Mouse (Mus musculus): Measurements from ENCODE around the gene Card9.
"Not testable (repeated sequence)": the region's sequence is repeated elsewhere in the genome, so short reads cannot be mapped to it uniquely, and the experiment has no call there.

Gene Card9

GRCm38 (mm10) chr2:26360772-26361171 lies at the start of gene Card9:
TSS of gene Card9 (minus strand) at chr2:26360918.
- DNase-seq = no peak

GRCm38 (mm10) chr2:26410091-26410490 lies 49.4 kb upstream of the Card9 start:
- no peak for DNase-seq

- DNase-seq = no peak
These were observed 48.6 kb upstream of the Card9 start for GRCm38 (mm10) chr2:26409362-26409761.

GRCm38 (mm10) chr2:26408515-26409356 lies 48.0 kb upstream of the Card9 start, which contains the start of gene Inpp5e:
TSS of gene Inpp5e (minus strand) at chr2:26409203.
- DNase-seq = peak; percentile 84

GRCm38 (mm10) chr2:26403306-26403705 lies 42.6 kb upstream of the Card9 start:
- DNase-seq = no peak

- no peak for DNase-seq
These were observed 41.5 kb upstream of the Card9 start for GRCm38 (mm10) chr2:26402265-26402664.

GRCm38 (mm10) chr2:26401023-26401422 lies 40.3 kb upstream of the Card9 start:
- no peak for DNase-seq

- DNase-seq = no peak
These were observed 39.6 kb upstream of the Card9 start for GRCm38 (mm10) chr2:26400296-26400695.

- no peak for DNase-seq
These were observed 38.9 kb upstream of the Card9 start for GRCm38 (mm10) chr2:26399647-26400046.

GRCm38 (mm10) chr2:26398978-26399377 lies 38.3 kb upstream of the Card9 start:
- DNase-seq = no peak

GRCm38 (mm10) chr2:26391617-26392016 lies 30.9 kb upstream of the Card9 start:
- no peak for DNase-seq

GRCm38 (mm10) chr2:26390954-26391353 lies 30.2 kb upstream of the Card9 start:
- no peak for DNase-seq

- DNase-seq = peak; percentile 72
These were observed 28.5 kb upstream of the Card9 start, which contains the start of the genes Entr1 and Pmpca for GRCm38 (mm10) chr2:26389154-26389690. TSS of gene Entr1 (minus strand) at chr2:26389316. TSS of gene Pmpca (plus strand) at chr2:26389339.

- peak in 1 of 2 experiments; percentile 58 for DNase-seq
These were observed 28.0 kb upstream of the Card9 start for GRCm38 (mm10) chr2:26388682-26389153.

GRCm38 (mm10) chr2:26387713-26388112 lies 27.0 kb upstream of the Card9 start:
- DNase-seq = no peak

- not testable (repeated sequence) for DNase-seq
These were observed 20.2 kb upstream of the Card9 start for GRCm38 (mm10) chr2:26380871-26381270.

GRCm38 (mm10) chr2:26380131-26380771 lies 19.5 kb upstream of the Card9 start, which contains the start of gene Snapc4:
TSS of gene Snapc4 (minus strand) at chr2:26380653.
- peak; percentile 75 to 80 for DNase-seq

- no peak for DNase-seq
These were observed 11.7 kb upstream of the Card9 start for GRCm38 (mm10) chr2:26372396-26372795.

GRCm38 (mm10) chr2:26368572-26368971 lies 7.9 kb upstream of the Card9 start:
- DNase-seq = no peak

- DNase-seq = no peak
These were observed 7.2 kb upstream of the Card9 start for GRCm38 (mm10) chr2:26367911-26368310.

- no peak for DNase-seq
These were observed 4.2 kb upstream of the Card9 start for GRCm38 (mm10) chr2:26364738-26365465.

GRCm38 (mm10) chr2:26363481-26363880 lies 2.8 kb upstream of the Card9 start:
- DNase-seq = no peak

- DNase-seq = no peak
These were observed 2.3 kb upstream of the Card9 start for GRCm38 (mm10) chr2:26362991-26363390.

Measured in thymus, adult 18-20 months (tissue).